Mouse (Mus musculus): ENCODE results near the gene Snx4.

The Snx4 gene

DNA sequence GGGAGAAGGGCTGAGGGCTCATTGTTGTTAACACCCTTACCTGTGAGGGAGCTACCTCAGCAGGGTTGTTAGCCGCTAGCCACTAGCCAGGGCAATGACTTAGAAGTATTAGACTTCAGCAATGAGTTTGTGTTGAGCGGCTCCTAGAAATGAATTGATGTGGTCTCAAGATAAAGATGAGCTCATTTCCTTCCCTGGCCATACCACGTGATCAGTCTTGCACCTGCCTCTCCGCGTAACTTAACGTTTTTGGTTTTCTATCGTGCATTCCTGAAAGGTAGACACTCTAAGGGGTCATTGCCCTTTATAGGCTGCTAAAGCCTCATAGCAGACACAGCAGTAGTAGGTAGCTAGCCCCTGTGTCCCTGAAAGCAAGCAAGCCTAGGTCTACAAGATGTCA is 92.4 kb downstream of the Snx4 start:
- no peak for DNase-seq (ENCODE audit: low spot score)

DNA sequence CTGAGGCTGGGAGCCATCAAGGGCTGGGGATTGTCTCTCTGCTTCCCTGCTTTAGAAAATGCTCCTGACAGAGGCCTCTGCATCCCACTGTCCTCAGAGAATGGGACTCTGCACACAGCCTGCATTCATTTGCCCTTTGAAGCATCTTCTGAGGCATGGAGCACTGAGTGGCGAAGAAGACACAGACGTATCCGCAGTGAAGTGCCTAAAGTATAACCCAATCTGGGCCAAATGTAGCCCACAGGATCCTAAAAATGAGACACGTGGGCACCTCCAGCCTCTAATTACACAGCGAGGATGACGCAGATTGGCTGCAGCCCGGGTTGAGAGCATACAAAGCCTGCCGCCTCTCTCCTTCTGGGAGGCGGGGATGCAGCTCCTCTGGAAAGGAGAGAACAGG is 93.1 kb downstream of the Snx4 start:
- no peak for DNase-seq (ENCODE audit: low spot score)

DNA sequence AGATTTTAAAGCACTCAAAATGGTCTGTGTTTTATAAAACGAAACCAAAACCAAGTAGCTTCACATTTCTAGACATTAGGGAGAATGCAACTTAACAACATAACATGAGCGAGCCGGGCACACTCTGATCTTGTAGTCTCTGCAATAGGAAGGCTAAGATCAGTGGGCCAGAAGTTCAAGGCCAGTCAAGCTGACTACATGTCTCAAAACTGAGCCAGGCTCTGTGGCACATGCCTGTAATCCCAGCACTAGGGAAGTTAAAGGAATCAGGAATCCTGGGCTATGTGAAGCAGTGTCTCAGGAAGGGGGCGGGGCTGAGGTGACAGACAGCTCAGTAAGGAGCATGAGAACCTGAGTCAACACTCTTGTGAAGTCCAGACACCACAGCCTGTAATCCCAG is 93.6 kb downstream of the Snx4 start:
- DNase-seq (ENCODE audit: low spot score), result no peak

DNA sequence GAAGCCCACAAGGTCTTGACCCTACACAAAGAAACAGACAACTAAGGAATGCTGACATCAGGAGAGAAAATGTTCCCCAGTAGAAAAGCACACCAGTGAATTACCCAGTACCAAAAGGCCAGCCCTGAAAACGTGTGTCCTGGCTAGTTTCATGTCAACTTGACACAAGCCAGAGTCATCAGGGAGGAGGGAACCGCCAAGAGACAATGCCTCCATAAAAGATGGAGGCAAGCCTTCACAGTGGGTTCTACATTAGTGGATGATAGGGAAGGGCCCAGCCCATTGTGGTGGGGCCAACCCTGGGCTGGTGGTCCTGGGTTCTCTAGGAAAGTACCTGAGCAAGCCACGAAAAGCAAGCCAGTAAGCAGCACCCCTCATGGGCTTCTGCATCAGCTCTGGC is 95.1 kb downstream of the Snx4 start:
- no peak for DNase-seq (ENCODE audit: low spot score)

DNA sequence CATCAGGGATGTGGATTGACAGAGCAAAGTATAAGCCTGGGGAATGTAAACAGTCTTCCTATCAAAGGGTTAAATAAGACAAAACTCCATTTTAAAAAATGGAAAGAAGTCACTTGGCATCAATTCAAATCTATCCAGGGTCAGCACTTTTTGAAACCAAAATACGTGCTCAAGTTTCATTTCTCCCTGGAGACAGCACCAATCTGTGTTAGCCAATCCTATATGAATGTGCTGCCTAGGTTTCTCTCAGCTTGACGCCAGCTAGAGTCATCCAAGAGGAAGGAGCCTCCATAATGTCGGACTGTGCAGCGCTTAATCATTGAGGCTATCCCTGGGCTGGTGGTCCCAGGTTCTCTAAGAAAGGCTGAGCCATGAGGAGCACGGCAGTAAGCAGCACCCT is 95.9 kb downstream of the Snx4 start:
- no peak for DNase-seq (ENCODE audit: low spot score)
